Mouse (Mus musculus): ENCODE data around the gene Gm29094.
"Not testable (repeated sequence)": the region's sequence is repeated elsewhere in the genome, so short reads cannot be mapped to it uniquely, and the experiment has no call there.

The Gm29094 gene

DNA sequence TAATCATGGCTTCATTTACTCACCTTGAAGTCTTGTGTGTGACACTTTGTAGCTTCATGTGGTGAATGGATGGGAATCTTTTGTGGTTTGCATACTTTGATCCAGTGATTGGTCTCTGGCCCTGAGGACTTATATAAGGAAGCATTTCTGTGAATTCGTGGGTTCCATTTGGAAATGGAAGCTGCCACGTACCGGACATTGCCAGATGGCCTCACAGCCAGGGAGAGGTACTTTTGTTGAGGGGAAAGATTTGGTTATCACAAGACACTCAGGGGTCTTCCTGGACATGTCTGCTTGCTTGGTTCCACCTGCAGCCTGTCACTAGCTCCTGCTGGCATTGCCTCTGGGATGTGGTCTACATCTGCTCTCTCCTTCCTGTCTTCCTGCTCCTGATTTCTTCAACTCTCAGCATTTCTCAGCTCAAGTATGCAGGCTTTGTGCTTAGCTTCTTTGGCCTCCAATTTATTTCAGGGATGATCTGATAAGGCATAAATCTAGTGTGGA is 41.4 kb downstream of the Gm29094 start:
- not testable (repeated sequence) for DNase-seq (ENCODE audit: low read depth, low spot score)

- DNase-seq (ENCODE audit: low read depth, low spot score), result no peak
Observed at GRCm38 (mm10) chr9:89253400-89253799, 54.2 kb downstream of the Gm29094 start.

DNA sequence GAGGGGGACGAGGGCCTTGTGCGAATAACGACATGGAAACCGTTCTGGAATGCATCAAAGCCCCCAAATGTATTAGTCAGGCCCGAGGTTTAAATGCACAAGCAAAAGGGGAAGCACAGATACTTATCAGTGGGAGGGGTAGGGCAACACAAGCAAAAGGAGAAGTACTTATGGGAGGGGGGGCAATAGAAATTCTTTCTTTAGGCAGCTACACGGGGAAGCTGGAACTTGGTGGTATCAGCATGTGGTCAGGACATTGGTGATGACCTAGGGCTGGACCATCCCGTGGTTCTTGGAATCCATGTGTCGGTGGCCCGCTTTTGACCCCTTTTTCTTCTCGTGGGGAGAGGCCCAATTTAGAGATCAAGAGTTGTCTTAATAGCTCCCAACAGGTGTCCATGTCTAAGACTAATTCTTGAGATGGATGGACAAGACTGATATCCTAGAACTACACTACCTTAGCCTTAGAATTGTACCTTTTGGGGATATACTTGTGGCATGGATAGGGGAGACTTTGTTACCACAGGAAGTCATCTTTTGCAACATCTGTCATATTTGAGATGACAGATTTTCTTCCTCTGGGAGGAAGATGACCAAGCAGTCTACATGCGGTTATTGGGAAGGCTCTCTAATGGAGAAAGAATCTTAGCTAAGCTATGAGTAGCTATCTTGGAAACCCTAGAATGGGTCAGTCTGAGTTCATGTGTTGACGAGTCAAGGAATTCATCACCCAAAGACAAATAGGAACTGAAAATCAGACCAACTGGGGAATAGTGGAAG is 57.6 kb downstream of the Gm29094 start:
- no peak for DNase-seq (ENCODE audit: low read depth, low spot score)

- DNase-seq (ENCODE audit: low read depth, low spot score), result no peak
Observed at GRCm38 (mm10) chr9:89263968-89264367, 64.8 kb downstream of the Gm29094 start.

DNA sequence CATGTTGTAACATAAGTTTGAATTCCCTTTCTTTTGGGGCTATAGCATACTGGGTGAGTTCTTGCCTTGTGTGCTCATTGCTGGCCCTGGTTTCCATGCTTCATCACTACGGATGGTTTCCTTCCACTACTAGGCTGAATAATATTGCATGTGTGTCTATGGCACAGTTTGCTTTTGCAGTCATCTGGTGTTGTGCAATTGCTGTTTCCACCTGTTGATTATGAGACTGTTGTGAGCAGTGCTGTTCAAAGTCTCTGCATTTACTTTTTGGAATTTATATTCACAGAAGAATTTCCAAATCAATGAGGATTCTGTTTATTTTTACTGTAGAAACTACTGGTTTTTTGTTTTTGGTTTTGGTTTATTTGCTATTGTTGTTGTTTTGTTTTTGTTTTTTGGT is 65.4 kb downstream of the Gm29094 start:
- no peak for DNase-seq (ENCODE audit: low read depth, low spot score)
